Mouse (Mus musculus) E14TG2a.4 (cell line): ENCODE data around the gene Uhrf1bp1.

Experiments used
- H3K27me3 ChIP-seq: 2 replicates; pipeline ENCODE4 v1.6.1; 2014; ENCODE audit warnings: low read length, control low read depth; ENCODE audit not compliant: insufficient read depth
- H3K36me3 ChIP-seq: 2 replicates; pipeline ENCODE4 v1.6.1; 2014; ENCODE audit warnings: low read length, control low read depth; ENCODE audit not compliant: insufficient read depth
- H3K4me1 ChIP-seq: replicated peaks from 2 replicates; pipeline ENCODE4 v1.6.1; 2014; ENCODE audit warnings: low read depth, low read length, control low read depth
- H3K4me3 ChIP-seq: replicated peaks from 2 replicates; pipeline ENCODE4 v1.5.1; 2014; ENCODE audit warnings: mild to moderate bottlenecking, low read length
- H3K9me3 ChIP-seq: 2 replicates; pipeline ENCODE4 v1.6.1; 2014; ENCODE audit warnings: low read length, control low read depth
- CTCF ChIP-seq: conservative IDR thresholded peaks from 2 replicates; pipeline ENCODE4 v1.5.1; 2014; ENCODE audit warnings: low read length
- NANOG ChIP-seq: IDR thresholded peaks from 2 replicates; pipeline ENCODE4 v1.6.1; 2014; ENCODE audit warnings: borderline replicate concordance, low read length, mixed read lengths
- POU5F1 ChIP-seq: IDR thresholded peaks from 2 replicates; pipeline ENCODE4 v1.6.1; 2014; ENCODE audit warnings: low read length, borderline replicate concordance

Gene Uhrf1bp1

DNA sequence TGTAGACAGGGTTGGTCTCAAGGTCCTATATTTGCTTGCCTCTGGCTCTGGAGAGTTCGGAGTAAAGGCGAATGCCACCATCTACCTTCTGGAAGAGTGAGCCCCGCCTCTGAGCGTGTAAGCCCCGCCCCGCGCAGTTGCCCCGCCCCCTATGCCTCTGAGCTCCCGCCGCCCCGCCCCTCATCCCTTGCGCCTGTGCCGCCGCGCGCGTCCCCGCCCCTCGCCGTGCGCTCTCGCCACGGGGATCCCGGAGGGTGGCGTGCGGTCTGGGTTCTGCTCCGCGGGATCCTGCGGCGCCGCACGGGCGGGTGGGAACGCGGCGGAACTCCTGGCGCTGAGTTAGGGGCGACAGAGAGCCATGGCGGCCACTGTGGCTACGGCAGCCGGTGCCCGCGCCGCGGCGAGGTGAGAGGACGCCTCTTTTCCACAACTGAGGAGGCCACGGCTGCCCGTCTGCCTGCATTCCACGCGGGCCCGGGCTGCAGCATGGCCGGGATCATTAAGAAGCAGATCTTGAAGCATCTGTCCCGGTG, at the start of gene Uhrf1bp1:
Gene Uhrf1bp1 (plus strand): TSS at position 177 of the 533 bp plus-strand sequence.
- TF ChIP-seq CTCF: no peak
- no peak for TF ChIP-seq NANOG
- TF ChIP-seq POU5F1: no peak
- Histone ChIP-seq H3K27me3 (peaks cover 19% of the 10 kb centered on the region), H3K36me3 (peaks cover 32% of the 10 kb centered on the region), H3K9me3 (no peaks in the 10 kb centered on the region), H3K4me1 (peaks cover 47% of the 10 kb centered on the region), H3K4me3 (peak within 1 kb of the TSS; percentile 99)

DNA sequence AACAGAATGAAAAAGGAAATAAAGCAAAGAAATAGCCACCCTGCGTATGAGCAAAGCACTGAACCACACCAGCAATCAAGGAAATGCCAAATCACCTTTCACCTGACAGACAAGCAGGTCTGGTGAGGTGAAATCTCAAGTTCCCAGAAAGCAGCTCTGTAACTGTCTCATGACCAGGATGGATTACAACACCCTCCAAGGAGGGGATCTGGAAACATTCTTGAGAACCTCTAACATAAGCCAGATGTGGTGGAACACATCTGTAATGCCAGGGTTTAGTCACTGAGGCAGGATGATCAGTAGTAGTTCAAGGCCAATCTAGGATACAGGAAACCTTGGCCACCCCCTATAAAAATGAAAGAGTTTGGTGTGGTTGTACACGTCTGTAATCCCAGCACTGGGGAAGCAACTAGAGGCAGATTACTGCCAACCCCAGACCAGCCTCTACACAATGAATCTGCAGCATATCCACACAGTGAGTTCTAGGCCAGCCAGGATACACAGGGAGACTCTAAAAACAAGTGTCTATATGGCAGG, 48.6 kb upstream of the Uhrf1bp1 start:
- TF ChIP-seq POU5F1: no peak
- no peak for TF ChIP-seq NANOG
- H3K4me3 ChIP-seq: no peak overlapping the region
- no peaks in the 10 kb centered on the region for H3K9me3 ChIP-seq
- H3K4me1 ChIP-seq: peaks cover 74% of the 10 kb centered on the region
- no peaks in the 10 kb centered on the region for H3K27me3 ChIP-seq
- peaks cover 28% of the 10 kb centered on the region for H3K36me3 ChIP-seq

GRCm38 (mm10) chr17:27810569-27811331, 45.5 kb upstream of the Uhrf1bp1 start:
- Histone ChIP-seq H3K9me3 (no peaks in the 10 kb centered on the region), H3K4me1 (peaks cover 63% of the 10 kb centered on the region), H3K36me3 (peaks cover 34% of the 10 kb centered on the region), H3K4me3 (no peak overlapping the region), H3K27me3 (no peaks in the 10 kb centered on the region)
- TF ChIP-seq CTCF: no peak
- TF ChIP-seq NANOG: no peak
- no peak for TF ChIP-seq POU5F1

DNA sequence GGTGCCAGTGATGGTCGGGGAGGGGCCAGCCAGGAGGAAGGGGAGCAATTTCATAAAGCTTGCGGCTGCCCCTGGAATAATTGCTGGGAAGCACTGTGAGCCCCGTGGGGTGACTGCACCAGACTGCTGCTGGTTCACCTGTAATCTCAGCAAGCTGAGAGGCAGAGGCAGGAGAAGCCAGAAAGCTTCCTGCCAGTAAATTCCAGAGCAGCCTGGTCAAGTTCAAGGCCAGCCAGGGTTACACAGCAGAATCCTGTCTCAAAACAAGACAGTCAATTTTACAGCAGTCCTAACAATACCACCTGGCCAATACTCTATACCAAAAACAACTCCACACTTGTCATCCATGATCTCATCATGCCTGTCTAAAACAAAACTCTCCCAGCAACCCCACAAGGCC, 44.3 kb upstream of the Uhrf1bp1 start:
- H3K4me3 ChIP-seq: no peak overlapping the region
- no peaks in the 10 kb centered on the region for H3K9me3 ChIP-seq

GRCm38 (mm10) chr17:27814606-27815005, 41.6 kb upstream of the Uhrf1bp1 start:
- H3K27me3 ChIP-seq: no peaks in the 10 kb centered on the region
- H3K4me3 ChIP-seq: no peak overlapping the region
- peaks cover 32% of the 10 kb centered on the region for H3K36me3 ChIP-seq
- TF ChIP-seq NANOG: no peak
- no peak for TF ChIP-seq CTCF
- no peak for TF ChIP-seq POU5F1
- peaks cover 70% of the 10 kb centered on the region for H3K4me1 ChIP-seq
- no peaks in the 10 kb centered on the region for H3K9me3 ChIP-seq

More for the DNA sequence above, 44.3 kb upstream of the Uhrf1bp1 start:
- TF ChIP-seq POU5F1 (no peak), CTCF (no peak), NANOG (no peak)
- Histone ChIP-seq H3K36me3 (peaks cover 35% of the 10 kb centered on the region), H3K27me3 (no peaks in the 10 kb centered on the region), H3K4me1 (peaks cover 62% of the 10 kb centered on the region)

GRCm38 (mm10) chr17:27819011-27819410, 37.2 kb upstream of the Uhrf1bp1 start:
- no peaks in the 10 kb centered on the region for H3K9me3 ChIP-seq
- H3K36me3 ChIP-seq: peaks cover 10% of the 10 kb centered on the region
- TF ChIP-seq CTCF (no peak), NANOG (no peak), POU5F1 (no peak)
- peaks cover 67% of the 10 kb centered on the region for H3K4me1 ChIP-seq
- peak overlapping the region; percentile 99 for H3K4me3 ChIP-seq
- H3K27me3 ChIP-seq: no peaks in the 10 kb centered on the region

DNA sequence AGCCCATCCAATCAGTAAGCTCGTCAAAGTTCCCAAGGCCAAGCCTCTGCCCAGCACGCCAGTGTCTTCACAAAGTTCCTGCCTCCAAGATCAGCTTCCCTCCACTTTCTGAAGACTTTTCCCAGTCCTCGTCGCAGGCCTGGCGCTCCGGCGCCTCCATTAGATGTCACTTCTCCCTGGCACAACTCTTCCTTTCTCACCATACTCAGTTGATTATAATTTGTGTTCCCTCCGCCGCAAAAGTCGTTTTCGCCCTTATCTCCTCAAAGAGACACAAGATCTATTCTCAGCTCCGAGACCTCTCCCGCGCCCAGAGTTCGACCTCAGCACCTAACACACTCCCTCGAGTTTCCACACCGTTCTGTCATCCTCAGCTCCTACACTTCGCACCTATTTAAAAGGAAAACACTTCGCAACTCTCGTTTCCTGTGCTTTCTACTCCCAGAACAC, 36.7 kb upstream of the Uhrf1bp1 start:
- Histone ChIP-seq H3K4me1 (peaks cover 68% of the 10 kb centered on the region), H3K4me3 (peak overlapping the region; percentile 99), H3K9me3 (no peaks in the 10 kb centered on the region), H3K36me3 (peaks cover 10% of the 10 kb centered on the region), H3K27me3 (no peaks in the 10 kb centered on the region)
- TF ChIP-seq CTCF: no peak
- TF ChIP-seq POU5F1: no peak
- no peak for TF ChIP-seq NANOG

DNA sequence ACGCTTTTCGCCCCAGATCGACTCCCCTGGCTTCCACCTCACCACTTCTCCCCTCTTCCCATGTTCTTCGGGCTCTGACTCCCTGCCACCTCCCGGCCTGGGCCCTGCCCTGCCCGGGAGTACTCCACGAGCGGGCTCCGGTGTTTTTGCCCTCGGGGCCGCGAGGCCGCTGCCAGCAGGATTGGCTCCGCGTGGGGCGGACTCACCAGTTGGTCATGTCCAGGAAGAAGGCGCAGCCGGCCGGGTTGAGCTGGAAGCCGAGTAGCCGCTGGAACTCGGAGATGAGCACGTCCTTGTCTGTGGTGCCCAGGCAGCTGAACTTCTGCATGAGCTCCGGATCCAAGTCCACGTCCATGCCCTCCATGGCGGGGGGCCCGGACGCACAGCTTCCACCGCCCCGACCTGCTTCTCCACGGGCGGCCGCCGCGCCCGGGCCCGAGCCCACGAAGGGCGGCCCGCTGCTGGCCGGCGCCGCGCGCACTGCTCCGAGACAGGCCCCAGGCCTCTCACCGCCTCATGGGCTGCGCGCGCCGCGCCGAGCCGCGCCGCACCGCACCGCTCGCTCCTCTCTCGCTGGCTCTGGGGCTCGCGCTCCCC, 36.2 kb upstream of the Uhrf1bp1 start:
- Histone ChIP-seq H3K9me3 (no peaks in the 10 kb centered on the region), H3K36me3 (peaks cover 10% of the 10 kb centered on the region), H3K4me1 (peaks cover 70% of the 10 kb centered on the region), H3K27me3 (no peaks in the 10 kb centered on the region), H3K4me3 (peak overlapping the region; percentile 99)
- TF ChIP-seq CTCF (no peak), NANOG (no peak), POU5F1 (no peak)
